Mouse (Mus musculus): Measurements from ENCODE around the gene Htr5a.

Htr5a gene

DNA sequence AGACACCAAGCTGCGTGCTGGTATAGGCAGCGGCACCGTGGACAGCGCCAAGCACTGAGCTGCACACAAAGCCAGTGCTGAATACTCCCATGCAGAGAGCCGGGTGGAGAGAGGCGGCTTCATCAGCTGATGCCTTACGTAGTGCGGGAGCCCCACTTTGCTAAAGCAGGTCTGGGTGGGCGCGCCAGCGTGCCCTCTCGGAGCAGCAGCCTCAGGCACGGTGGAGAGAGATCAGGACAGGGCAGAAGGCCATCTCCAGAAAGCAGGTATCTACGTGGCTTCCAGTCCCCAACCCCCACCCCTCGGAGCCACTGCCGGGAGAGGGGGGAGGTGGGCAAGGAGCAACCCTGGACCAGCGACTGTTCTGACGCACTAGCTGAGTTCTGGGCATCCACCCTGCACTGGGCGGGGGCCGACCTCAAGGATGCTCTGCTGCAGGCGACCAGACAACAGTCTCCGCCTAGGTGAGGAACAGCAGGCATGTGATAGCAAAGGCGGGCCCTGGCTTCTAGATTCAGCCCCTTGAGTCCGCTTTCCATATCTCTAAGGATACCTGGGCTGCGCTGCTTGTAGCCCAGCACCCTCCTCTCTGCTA is at the start of gene Htr5a:
TSS of gene Htr5a (plus strand) at position 449 of the 595 bp plus-strand sequence.
- DNase-seq (ENCODE audit: low spot score) = peak; percentile 47

DNA sequence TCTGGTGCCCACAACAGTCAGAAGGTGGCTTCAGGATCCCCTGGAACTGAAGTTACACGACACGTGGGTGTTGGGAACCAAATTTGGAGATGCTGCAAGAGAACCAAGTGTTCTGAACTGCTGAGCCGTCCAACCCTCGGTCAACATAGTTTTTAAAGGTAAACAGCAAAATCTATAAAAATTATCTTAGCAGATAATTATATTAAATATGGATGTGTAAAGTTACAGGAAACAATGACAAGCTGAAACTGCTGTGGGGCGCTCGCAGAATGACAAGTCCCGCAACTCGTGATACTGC is 49.8 kb upstream of the Htr5a start:
- DNase-seq (ENCODE audit: low spot score) = no peak

DNA sequence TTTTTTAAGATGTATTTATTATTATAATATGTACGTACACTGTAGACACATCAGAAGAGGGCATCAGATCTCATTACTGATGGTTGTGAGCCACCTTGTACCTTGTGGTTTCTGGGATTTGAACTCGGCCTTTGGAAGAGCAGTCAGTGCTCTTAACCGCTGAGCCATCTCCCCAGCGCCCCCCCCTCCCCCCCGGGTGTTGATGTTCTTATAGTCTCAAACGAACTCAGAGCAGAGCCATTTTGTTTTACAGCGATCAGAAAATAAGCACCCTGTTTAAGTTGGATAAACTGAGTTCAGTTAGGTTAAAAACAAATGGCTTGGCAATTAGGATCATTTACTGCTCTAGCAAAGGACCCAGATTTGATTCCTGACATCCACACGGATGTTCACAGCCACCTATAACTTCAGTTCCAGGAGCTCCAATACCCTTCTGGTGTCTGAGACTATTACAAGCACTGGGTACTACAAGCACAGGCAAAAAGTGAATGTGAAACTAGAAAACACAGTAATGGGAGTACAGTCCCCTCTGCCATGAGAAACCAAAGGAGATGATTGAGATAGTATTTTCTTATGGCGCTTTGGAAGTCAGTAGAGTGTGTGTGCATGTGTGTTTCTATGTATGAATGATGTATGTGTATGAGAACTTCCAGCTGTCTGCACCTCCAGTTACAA is 49.3 kb upstream of the Htr5a start:
- no peak for DNase-seq (ENCODE audit: low spot score)

DNA sequence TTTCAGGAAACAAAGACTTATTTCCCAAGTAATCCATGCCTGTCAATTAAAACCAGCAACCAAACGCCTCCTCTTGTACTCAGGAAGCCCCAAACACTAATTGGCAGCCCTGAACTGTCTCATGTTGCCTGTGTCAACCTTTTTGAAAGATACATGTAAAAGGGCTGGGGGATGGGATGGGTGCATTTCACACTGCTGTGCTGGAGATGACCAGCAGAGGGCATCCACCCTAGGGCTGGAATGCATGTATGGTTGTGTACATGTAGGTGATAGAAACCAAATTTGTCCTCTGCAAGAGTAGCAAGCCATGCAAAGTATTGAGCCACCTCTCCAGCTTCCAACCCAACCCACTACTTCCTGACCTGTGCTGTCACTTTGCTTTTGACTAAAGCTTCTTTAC is 48.0 kb upstream of the Htr5a start:
- peak; percentile 78 for DNase-seq (ENCODE audit: low spot score)

DNA sequence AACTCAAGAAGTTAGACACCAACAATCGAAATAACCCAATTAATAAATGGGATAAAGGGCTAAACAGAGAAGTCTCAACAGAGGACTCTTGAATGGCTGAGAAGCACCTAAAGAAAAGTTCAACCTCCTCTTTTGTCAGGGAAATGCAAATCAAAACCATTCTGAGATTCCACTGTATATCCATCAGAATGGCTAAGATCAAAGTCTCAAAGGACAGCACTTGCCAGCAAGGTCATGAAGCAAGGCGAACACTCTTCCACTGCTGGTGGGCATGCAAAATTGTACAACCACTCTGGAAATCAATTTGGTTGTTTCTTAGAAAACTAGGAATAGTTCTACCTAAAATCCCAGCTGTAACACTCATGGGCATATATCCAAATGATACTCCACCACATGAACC is 27.7 kb upstream of the Htr5a start:
- DNase-seq (ENCODE audit: low spot score) = no peak

DNA sequence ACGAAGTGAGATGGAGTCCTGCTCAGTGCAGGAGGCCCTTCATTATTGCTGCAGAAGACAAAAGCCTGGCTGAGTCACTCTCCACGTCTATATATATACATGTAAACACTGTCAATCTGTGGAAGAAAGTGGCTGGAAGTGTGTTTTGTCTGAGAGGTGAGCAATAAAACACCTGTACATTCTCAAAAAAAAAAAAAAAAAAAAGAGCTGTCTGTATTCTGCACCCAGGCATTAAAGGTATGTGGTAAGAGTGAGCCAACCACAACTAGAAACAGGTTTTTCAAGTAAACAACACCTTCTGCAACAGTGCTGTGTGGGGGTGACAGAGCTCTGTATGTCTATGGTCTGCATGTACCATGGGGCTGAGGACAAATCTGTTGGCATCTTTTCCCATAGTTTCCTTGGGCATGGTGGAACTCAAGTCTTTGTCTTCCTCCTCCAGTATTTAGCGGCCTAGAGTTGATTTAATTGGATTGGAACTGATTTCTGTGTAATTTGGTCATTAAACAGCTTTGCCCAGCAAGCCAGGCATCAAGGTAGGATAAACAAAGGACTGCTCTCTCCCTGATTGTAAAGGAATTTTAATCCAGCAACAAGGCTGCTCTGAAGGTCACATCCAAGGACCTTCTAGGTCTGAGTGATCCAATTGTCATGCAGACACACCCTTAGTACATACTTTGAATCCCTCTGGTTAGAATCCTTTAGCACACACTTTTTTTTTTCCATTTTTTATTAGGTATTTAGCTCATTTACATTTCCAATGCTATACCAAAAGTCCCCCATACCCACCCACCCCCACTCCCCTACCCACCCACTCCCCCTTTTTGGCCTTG is 22.9 kb upstream of the Htr5a start:
- DNase-seq (ENCODE audit: low spot score) = no peak

DNA sequence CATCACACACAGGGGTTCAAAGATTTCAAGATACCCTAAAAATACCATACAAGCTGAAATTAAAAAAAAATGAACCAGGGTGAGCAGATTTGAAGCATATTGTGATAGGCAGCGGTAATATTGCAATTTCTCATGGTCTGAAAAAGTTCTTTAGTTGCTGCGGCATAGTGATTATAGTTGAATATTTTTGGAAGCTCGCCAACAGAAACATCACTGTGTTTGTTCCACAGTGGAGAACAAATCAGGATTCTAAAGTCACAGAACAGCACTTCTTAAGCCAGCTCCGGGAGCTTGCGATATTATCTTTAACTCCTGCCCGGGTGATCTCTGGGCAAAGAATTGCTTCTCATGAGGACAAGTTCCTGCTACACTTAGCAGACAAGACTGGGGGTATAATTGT is 20.8 kb upstream of the Htr5a start:
- no peak for DNase-seq (ENCODE audit: low spot score)

DNA sequence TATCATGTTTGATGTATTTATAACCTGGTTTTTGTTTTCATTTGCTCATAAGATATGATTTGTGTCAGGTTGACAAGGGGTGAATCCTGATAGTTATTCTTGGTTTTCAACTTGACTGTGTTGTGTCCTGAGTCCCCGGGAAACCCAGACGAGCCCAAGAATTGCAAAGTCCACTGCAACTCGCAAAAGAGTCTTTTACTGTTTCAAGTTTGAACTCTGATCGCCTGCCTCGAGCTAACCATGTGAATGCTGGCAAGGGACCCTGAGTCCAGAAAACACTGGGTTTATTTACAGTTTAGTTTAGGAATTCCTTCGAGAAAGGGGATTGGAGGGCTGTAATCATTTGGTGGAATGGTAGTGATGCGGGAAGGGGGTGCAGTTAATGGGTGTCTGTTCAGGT is 14.0 kb upstream of the Htr5a start:
- DNase-seq (ENCODE audit: low spot score) = no peak

DNA sequence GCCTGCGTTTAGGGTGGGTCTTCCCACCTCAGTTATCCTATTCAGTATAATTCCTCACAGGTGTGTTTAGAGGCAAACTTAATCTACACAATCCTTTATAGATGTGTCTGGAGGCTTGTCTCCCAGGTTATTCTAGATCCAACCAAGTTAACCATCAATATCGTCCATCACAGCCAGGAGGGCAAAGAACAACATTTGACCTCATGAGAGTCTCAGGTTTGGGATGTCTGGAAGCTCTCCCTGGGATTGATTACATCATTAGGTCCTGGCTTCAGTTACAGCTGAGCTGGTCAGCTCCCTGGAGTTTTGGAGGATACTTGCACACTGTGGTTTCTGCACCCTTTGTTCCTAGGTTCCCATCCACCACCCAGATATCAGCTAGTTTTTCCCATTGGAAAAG is 6.9 kb upstream of the Htr5a start:
- no peak for DNase-seq (ENCODE audit: low spot score)

DNA sequence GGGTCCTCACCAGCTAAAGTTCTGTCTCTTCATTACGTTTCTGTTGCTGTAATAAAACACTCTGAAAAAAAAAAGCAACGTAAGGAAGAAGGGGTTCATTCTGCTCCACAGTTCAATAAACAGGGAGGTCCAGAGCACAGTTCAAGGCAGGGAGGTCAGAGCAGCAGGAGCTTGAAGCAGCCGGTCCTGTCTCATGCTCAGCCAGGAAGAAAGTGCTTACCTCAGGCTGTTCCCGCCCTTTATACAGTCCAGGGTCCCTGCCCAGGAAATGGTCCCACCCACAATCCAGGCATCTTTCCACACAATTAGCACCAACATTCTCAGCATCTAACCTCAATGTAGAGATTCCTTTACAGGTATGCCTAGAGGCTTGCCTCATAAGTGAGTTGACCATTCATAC is 3.9 kb upstream of the Htr5a start:
- DNase-seq (ENCODE audit: low spot score) = no peak

DNA sequence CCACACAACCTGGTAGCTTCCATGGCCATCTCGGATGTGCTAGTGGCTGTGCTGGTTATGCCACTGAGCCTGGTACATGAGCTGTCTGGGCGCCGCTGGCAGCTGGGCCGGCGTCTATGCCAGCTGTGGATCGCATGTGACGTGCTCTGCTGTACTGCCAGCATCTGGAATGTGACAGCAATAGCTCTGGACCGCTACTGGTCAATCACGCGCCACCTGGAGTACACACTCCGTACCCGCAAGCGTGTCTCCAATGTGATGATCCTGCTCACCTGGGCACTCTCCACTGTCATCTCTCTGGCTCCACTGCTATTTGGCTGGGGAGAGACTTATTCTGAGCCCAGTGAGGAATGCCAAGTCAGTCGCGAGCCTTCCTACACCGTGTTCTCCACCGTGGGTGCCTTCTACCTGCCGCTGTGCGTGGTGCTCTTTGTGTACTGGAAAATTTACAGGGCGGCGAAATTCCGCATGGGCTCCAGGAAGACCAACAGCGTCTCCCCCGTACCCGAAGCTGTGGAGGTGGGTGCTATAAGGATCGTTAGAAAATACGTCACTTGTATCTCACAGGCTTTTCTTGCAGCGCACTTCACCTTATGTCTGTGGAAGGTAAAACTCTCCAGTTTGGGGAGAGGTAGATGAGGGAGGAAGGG is 847 bp downstream of the Htr5a start:
- DNase-seq (ENCODE audit: low spot score) = peak; percentile 28

DNA sequence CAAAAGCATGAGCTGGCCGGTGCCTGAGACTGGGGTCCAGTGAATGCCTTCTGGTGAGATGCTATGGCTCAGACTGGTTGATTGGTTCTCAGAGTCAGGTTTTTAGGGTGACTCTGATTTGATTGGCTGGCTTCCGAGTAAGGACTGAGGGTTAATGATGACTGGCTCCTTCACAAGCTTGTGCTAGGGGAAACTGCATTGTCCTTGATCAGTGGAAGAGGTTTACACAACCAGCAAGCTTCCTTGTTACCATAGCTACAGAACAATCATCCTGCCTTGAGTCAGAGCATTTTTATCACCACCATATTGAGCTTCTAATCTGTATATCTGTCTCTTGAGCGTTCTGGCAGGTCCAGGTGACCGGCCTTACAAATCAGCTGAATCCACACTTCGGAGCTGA is 5.0 kb downstream of the Htr5a start:
- no peak for DNase-seq (ENCODE audit: low spot score)

DNA sequence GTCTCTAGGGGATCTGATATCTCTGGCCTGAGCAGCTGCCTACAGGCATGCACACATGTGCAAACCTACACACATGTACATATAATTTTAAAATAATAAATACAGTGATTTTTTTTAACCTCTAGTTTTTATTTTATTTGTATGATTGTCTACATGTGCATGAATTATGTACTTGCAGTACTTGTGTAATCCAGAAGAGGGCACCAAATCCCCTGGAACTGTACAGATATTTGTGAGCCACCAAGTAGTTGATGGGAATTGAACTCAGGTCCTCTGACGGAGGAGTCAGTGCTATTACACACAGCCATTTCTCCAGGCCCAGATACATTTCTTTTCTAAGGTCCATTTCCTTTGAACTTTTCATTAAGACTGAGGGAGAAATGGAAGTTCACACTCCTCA is 12.3 kb downstream of the Htr5a start:
- no peak for DNase-seq (ENCODE audit: low spot score)

DNA sequence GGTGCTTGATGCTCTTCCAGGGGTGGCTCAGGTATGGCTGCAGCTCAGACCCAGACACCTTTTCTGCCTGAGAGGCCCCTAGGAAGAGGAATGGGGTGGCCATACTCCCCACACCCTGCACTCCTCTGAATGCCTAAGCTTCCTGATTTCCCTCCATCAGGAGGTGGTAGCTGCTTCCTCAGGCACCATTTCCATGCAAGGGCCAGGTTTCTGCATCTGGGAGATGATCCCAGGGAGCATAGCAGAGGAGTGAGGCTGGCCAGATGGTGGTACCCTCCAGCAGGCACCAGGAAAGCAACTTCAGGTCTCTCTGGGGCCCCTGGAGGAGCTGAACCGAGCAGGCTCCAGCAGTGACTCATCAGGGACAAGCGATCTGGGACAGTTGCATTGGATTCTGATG is 13.8 kb downstream of the Htr5a start:
- no peak for DNase-seq (ENCODE audit: low spot score)

DNA sequence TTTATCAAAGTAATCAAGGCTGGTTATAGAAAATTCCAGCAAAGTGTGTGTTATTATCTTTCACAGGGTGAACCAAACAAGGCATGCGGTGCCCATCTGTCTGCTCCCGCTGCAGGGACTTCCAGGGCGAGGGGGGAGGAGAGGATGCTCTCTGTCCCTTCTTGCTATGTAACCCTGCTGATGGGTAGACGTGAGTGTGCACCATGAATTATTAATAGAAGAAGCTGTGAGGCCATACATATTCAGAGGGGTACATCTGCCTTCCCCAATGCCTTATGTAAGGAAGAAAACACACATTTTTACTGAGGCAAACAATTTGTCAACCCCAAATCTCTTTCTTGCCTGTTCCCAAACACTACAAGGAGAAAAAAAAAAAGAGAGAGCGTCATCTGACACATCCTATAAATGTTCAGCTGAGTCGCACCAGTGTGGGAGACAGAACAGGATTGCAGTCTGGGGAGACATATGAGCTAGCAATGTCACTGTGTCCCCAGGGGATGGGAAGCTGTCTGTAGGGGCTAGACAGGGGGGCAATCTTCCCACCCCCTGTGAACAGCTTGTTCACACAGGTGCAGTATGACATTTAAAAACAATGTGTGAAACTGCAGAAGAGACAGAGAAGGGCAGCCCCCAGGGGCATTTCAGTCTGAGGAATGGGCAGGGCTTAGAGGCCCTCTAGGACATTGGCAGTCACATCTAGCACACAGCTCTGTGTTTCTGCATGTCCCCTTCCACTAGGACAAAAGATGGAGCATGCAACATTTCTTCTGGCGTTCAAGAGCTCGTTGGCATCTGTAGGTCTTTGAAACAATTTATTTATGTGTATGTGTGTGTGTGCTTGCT is 31.5 kb downstream of the Htr5a start:
- DNase-seq (ENCODE audit: low spot score) = peak; percentile 37

DNA sequence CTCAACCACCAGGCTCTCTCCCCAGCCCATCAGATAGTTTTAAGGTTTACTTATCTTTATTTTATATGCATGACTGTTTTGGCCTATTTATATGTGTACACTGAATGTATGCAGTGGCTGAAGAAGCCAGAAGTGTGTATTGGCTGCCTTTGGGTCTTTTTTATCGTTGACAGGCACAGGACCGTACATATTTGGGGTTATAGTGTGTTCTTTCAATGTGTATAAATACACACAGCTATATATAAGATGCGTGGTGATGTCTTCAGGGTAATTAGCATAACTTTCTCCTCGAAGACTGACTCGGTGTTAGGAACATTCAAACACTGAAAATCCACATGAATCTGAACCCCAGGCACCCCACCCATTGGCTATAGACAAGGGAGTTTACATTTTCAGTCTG is 32.3 kb downstream of the Htr5a start:
- no peak for DNase-seq (ENCODE audit: low spot score)

DNA sequence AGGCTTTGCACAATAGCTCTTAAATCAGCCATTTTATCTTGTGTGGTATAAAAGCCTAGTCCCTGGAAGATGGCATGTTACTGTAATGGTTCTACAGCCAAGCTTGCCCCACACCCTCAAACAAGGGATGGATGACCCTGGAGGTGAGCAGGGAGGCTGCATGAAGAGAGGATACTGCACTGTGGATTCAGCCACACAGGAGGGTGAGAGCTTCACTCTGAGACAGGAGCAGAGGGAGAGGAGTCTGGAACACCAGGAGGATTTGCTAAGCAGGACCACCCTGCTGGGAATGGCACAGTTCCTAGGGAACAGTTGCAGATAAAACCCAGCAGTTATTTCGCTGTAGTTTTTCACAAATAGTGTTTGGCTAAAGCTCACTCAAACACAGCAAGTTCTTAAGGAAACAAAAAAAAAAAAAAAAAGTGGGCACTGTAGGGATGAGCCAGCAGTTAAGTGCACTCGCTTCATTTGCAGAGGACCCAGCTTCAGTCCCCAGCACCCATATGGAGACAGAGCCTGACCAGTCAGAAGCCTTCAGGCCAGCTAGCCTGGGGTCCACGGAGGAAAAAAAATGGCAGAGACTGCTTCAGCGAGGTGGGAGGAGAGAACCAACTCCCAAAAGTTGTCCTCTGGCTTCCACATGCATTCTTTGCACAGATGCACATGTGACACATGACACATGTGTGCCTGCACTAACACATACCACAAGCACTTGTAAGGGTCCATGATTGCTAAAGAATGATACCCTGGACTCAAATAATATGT is 33.6 kb downstream of the Htr5a start:
- DNase-seq (ENCODE audit: low spot score) = no peak

DNA sequence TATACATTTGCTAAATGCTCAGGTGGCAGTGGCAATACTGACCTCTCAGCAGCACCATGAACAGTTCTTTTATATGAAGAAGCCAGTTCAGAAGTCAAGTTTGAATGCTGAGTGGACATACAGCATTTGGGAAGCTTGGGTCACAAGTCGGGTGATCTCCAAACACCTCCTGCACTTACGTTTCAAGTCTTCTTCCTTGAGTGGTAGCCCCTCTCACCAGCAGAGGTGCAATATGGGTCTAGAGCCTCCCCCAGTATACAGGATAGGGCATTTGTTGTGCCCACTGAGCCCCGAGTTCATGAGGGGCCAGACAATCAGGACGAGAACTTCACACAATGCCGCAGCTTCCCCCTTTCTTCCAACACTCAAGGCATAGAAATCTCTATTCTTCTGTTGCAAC is 36.4 kb downstream of the Htr5a start:
- DNase-seq (ENCODE audit: low spot score) = no peak

DNA sequence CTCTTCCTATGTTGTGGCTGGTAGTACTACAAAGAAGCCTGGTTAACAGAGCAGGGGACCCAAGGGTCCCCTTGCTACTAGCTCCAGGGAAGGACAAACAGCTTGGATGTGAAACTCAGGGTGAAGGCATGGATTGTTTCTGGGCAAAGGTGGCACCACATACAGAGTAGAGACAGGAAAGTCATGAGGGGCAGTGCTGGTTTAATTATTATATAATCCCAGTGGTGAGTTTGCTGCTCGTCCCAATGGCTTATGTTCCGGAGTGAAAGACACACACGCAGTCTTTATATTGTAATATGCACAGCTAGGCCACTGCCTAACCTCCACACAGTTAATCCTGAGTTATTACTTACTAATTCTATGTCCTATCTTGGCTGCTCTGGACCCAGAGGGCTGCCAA is 37.8 kb downstream of the Htr5a start:
- no peak for DNase-seq (ENCODE audit: low spot score)

DNA sequence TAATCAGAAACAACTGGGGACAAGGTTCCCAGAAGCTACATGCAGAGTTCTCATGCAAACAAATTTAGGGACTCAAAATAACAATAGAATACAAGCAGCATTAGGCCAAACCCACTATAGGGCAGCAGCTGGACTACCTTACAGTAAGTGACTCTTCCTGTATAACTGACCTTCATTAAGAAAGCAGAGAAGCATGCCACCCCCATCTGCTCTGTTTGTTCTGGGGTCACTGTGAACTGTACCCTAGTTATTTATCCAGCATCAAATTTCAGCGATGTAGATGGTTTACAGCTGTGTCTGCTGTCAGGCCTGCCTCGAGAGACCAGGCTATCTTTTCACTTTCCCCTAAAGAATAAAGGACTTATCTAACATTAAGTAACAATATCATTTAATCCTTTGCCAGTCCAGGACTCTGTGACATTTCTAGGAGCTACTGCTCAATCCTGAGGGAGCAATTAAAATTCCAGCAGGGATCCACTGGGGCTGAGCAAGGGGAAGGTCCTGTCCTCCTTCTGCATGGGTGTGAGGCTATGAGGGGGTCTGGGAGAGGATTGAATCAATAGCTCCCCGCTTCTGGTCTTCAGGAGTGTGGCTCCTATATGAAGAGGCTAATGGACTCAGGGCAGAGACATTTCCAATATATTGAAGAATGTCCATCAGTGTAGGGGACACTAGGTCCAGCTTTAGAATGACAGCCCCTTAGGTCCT is 38.5 kb downstream of the Htr5a start:
- no peak for DNase-seq (ENCODE audit: low spot score)

DNA sequence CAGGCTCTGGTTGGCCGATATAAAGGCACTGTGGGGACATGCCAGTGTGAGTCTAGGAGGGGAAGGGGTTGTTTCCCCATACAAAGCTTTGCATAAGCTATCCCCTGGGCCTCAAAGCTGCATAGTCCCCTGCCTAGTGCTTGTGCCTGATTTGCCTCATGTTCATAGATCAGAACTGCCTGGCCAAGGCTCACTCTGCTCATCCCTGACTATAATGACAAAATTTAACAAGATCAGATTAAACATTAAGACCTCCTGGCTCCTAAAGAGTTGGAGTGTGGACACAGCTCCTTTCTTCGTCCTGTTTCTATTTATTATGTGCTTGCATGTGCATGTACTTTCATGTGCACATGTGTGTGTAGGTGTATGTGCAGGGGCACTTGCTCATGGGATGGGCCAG is 39.3 kb downstream of the Htr5a start:
- DNase-seq (ENCODE audit: low spot score) = no peak

Measured in layer of hippocampus, adult 11-12 months (tissue).